Mouse (Mus musculus): ENCODE data around the gene Egln1.

Gene Egln1

GRCm38 (mm10) chr8:124943801-124944200, 5.3 kb downstream of the Egln1 start:
- DNase-seq = no peak

DNA sequence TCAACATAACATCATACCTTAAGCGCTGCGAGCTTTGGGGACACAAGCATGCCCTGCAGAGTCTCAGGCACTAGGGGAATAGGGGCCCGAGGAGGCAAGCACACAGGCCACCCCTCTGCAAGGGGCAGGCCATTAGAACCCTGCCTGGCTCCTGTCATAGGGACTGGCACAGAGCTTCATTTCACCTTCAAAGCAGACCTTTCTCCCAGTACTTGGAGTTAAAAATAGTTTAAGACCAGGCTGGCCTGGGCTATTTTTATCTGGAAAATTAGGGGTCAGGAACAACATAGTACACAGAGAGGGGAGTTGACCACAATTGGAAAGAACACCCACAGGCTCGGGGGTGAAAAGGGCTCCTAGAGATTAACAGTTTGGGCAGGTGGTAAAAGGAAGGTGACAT, 11.8 kb downstream of the Egln1 start:
- DNase-seq = no peak

DNA sequence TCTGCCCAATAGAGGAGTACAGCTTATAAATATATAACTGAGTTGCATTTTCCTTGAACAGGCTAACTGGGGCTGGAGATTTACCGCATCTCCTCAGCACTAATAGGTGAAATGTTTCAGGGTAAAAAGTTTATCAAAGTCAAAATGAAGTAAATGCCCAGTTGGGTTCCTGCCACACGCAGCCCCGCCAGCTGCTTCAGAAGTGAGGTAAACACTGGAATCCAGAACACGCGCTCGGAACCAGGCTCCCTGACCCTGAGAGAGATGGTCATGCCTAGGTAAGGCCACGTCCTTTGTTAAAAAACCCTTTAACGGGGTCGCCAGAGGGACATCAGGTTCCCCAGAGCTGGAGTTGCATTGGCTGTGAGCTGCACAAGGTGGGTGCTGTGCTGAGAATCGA, 12.4 kb downstream of the Egln1 start:
- DNase-seq = no peak

GRCm38 (mm10) chr8:124935116-124935515, 14.0 kb downstream of the Egln1 start:
- DNase-seq = no peak

DNA sequence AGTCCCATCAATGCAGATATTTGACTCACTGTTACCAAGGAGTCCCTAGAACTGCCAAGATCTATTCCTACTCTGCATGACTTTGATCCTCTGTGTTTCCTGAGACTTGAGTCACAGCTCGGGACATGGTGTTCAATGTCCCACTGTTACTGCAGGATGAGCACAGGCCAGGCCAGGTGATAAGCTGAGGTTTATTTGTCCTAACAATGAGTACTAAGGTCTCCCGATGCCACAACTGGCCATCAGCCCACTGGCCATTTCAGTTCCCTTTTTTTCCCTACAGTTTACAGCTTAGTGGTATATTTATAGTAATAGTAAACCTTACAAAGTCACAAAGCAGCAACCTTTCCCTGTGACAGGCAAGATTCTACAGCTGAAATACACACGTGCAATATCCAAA, 16.7 kb downstream of the Egln1 start:
- DNase-seq = no peak

- DNase-seq = no peak
These were observed 18.5 kb downstream of the Egln1 start for GRCm38 (mm10) chr8:124930649-124931048.

- DNase-seq = peak; percentile 53
These were observed 19.0 kb downstream of the Egln1 start for GRCm38 (mm10) chr8:124930086-124930485.

DNA sequence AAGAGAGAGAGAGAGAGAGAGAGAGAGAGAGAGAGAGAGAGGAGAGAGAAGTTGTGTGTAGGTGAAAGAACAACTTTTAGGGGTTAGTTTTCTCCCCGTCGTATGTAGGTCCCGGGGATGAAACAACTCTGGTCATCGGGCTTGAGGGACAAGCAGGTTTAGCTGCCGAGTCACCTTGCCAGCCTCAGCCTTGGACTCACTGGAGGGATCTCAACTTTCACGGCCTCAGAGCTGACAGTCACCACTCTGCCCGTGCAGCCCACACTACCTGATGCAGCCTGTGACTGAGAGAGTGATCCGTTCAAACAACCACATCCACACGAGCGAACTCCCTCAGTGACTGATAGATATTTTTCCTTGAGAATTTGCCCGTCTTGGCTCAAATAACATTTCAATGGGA, 20.1 kb downstream of the Egln1 start:
- no peak for DNase-seq

- peak; percentile 37 for DNase-seq
These were observed 22.8 kb downstream of the Egln1 start for GRCm38 (mm10) chr8:124926351-124926771.

GRCm38 (mm10) chr8:124925544-124926266, 23.4 kb downstream of the Egln1 start:
- no peak for DNase-seq

GRCm38 (mm10) chr8:124923971-124924652, 25.0 kb downstream of the Egln1 start:
- peak; percentile 25 for DNase-seq

GRCm38 (mm10) chr8:124922490-124923089, 26.5 kb downstream of the Egln1 start:
- DNase-seq = no peak

DNA sequence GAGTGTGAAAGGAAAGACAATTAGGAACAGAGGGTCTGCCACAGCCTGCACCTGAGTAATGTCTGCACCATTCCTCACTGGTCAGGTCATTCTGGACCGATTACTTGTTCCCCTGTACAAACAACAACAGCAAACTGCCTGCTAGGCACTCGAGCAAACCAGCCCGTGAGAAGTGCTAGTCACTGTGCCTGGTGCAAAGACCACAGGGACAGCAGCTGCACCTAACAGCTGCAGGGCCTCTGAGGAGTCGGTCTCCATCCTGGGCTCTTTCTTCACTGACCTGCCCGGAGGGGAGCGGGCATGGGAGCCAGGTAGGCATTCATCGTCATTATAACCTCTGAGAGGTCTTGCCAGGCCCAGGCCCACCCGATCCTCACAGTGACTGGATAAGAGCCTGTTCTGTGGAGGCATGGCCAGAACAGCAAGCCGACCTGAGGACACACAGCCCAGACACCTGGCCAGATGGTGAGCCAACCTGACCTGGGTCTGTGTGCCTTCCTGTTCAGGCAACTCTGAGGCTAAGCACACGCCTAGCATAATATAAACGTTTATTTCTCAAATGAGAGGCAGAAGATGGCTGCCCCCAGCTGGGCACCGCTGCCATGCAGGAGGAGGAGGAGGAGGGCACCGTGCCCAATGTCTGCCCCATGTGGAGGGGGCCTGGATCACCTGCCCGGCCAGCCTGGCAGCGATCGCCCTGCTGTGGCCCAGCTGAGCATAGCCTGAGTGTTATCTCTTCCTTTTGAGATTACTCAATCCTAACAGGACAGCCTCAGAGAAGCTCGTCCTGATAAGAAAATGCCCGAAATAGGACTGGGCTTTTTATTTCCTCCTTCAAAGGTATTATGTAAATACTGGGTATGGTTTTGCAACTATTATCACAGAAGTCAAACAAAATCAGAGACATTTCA, 27.5 kb downstream of the Egln1 start:
- no peak for DNase-seq

DNA sequence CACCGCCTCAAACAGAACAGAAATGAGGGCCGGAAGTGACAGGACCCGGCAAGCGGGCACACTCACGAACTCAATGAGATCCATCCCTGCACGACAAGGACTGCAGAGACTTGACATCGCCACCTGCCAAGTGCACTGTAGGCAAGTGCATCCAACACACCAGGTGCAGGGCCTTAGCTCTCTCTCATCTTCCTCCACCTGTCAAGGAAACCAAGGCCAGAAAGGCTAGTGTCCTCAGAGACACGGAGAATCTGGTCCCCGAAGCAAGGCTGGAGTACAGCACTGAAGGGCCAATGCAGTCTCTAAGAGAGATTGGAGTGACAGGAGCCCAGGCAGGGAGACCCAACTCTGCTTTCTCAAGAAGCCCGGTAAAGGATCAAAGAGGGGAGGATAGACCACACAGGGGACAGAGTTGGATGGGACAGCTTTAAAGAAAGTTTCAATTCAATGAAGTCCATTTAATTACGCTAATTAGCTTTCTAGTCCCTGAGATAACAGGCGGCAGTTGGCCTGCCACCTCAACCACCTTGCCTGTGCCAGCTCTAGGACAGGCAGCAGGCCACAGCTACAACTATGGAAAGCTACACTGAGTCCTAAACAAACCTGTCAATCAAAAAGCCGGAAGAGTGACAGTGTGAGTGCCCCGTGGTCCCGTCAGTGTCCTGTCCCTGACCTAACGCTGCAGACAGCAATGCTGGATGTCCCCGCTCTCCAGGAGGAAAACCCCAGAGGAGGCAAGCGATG, 31.2 kb downstream of the Egln1 start:
- DNase-seq = no peak

DNA sequence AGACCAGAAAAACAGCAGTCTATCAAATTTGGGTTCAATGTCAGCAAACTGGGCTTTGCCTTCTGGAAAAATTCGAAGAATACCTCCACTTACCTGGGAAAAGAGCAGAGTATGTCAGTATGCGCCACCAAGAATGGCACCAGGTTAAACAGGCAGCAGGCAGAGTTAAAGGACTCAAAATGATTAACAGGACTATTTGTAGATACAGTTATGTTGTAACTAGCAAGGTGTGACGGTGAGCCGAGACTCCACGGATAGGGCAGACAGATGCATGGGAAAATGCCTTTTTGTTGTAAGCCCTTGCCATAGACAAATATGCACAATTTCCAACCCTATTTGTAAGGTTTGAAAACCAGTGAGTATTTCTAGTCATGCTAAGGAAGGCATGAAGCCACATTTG, 35.1 kb downstream of the Egln1 start:
- peak; percentile 66 for DNase-seq

DNA sequence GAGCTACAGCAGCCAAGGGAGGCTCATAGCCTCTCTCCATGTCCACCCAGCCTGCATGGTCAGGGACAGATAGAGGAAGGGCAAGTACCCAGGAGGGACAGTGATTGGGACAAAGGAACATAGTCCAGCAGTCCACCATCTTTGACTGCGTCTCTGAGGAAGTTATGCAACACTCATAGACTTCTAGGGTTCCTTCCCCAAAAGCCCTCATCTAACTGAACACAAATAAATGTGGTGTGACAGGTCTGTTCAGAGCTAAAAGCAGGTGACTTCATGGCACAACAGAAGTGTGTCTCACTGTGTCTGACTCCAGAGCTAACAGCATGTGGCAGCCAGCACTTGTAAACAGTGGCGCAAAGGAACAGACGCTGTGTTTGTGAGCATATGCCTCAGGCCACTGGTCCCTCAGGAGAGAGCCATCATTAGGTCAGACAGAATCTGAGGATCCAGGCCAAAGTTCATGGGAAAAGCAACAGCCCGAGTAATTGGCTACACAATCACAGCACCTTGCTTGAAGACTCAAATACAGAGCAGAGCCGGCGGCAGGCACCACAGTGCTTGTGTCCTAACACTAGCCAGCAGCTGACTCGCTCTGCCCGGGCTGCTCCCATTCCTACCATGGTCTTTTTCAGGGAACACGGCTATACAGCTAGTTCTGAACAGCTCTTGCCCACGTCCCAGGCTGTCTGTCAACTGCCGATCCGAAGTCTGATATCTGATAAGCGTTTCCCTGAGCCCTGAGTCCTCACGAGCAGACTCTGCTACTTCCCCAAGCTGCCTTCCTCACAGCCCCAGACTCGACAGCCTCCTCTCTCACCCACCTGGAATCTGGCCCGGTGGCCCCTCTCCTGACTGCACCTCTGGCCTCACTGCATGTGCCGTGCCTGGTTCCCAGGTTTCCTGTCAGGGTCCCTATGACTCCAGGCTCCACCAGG, 36.9 kb downstream of the Egln1 start:
- peak; percentile 73 for DNase-seq

DNA sequence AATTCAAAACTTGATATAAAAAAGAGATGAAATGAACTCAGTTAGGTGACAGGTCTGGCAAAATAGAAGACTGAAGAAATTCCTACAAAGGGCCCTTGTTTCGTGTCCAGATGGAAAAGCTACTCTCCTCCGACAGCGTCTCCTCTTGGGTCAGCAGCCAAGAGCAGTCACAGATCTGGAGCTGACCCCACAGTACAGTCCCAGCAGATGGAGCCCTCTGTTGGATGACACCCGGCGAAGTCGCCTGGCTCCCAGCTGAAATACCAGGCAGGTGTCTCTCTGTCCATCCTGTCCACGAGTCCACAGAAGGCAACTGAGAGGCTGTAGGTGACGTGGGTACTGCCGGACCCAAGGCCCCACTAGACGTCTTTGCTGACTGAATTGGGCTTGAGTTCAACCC, 38.8 kb downstream of the Egln1 start:
- DNase-seq = no peak

GRCm38 (mm10) chr8:124909936-124910335, 39.2 kb downstream of the Egln1 start:
- no peak for DNase-seq

DNA sequence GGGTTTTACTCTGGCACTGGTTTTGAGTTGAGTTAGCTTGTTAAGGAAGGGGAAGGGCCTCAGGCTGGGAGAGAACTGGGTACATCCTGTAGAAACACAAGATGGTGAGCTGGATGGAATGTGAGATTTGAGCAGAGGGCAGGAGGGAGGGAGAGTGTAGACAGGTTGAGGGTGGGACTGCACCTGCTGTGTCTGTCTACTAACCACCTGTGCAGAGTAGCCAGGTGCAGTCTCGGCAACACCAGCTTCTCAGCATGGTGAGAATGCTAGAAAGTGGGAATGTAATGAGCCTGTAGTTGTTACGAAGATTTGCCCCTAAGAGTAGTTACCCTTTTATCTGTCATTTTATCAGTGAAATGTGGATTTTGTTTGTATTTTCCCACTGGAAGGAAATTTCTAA, 43.6 kb downstream of the Egln1 start:
- DNase-seq = no peak

GRCm38 (mm10) chr8:124903198-124903597, 45.9 kb downstream of the Egln1 start:
- DNase-seq = peak; percentile 83

DNA sequence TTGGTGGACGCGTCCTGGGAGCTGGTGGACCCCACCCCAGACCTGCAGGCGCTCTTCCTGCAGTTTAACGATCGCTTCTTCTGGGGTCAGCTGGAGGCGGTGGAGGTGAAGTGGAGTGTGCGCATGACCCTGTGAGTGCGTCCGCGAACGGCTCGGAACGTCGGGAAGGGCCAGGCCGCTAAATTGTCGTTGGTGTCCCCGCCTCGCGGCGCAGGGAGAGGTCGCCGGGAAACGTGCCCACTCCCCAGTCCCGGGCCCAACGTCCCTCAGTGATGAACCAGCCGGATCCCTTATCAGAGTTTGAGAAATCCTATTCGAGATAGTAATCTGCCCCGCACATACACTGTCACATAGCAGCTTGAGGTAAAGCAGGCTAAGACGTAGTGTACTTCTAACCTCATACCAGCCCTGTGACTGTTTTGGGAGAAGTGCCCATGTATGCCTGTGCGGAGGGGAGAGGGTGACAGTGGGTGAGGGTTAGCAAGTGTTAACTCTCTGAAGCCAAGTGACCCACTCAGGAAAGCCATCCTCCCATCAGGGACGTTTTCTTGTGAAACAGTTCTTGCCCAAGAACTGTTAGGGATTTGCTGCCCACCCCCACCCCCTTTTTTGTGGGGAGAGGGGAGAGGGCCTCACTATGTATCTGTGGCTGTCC, 50.7 kb downstream of the Egln1 start:
- no peak for DNase-seq
